Mouse (Mus musculus): ENCODE measurements around the gene Galnt6. TPM values are rescaled to one million over a fixed set of nuclear protein-coding genes. Genes with fewer than 3 reads are reported as not detected.

The Galnt6 gene
- polyA plus RNA-seq, 1 experiment from 2014 or later: 0.24 TPM

DNA sequence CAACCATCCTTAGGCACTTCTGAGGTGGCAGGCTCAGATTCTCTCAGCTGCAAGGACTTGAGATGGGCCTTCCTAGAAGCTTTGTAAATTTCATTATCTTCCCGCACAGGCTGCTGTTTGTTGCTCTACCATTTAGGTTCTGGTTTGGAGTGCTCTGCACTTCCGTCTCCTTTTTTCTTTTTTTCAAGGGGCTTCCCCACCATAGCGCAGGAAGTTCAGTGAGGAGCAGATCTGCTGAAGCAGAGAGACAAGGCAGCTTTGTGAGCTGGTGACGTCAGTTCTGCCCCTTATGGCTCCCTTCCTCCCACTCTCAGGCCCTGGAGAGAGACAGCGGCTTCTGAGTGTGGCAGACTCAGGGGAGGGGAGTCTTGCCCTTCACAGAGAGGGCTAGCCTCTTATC lies 3.4 kb upstream of the Galnt6 start:
- H3K4me3 ChIP-seq (ENCODE audit: low read depth, low read length): no peak overlapping the region
- no peak for ATAC-seq
- H3K4me2 ChIP-seq (ENCODE audit: low read length): no peak overlapping the region
- WGBS: 24% methylated on average over 5 of the region's 5 CpGs
- peaks cover 4% of the 10 kb centered on the region for H3K4me1 ChIP-seq (ENCODE audit: control insufficient read depth, insufficient read depth, low read length)
- H3K9ac ChIP-seq (ENCODE audit: low read depth, low read length): no peak overlapping the region
- H3K27me3 ChIP-seq (ENCODE audit: control insufficient read depth, insufficient read depth, low read depth, low read length): peaks cover 28% of the 10 kb centered on the region
- no peaks in the 10 kb centered on the region for H3K9me3 ChIP-seq (replicated peaks; ENCODE audit: control insufficient read depth, low read length, poor library complexity, severe bottlenecking)
- no peaks in the 10 kb centered on the region for H3K36me3 ChIP-seq (ENCODE audit: control insufficient read depth, insufficient read depth, low read length)
- H3K27ac ChIP-seq (ENCODE audit: low read length): no peak overlapping the region

DNA sequence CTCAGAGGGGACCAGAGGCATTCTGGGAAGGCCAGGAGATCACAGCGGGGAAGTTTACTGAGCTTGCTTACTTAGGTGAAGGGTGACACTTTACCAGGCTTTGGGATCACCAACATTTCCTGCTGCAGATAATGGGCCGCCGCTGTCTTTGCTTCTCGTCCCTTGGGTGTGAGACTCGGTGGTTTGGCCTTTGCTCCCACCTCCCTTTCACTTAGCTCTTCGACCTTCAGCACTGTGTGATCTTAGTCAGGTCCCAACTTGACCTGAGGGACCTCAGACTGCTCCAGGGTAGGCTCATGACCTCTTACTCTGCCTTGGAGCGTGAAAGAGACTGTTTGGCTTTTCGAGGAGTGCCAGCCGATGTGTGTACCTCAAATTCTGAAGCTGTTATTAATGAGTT lies 1.9 kb upstream of the Galnt6 start:
- Histone ChIP-seq H3K9ac (ENCODE audit: low read depth, low read length) (no peak overlapping the region), H3K4me1 (ENCODE audit: control insufficient read depth, insufficient read depth, low read length) (peaks cover 4% of the 10 kb centered on the region), H3K4me3 (ENCODE audit: low read depth, low read length) (no peak overlapping the region), H3K9me3 (replicated peaks; ENCODE audit: control insufficient read depth, low read length, poor library complexity, severe bottlenecking) (no peaks in the 10 kb centered on the region), H3K4me2 (ENCODE audit: low read length) (no peak overlapping the region), H3K27me3 (ENCODE audit: control insufficient read depth, insufficient read depth, low read depth, low read length) (peaks cover 29% of the 10 kb centered on the region), H3K36me3 (ENCODE audit: control insufficient read depth, insufficient read depth, low read length) (no peaks in the 10 kb centered on the region), H3K27ac (ENCODE audit: low read length) (no peak overlapping the region)
- no peak for ATAC-seq
- 59% methylated on average over 9 of the region's 9 CpGs for whole genome bisulfite sequencing

DNA sequence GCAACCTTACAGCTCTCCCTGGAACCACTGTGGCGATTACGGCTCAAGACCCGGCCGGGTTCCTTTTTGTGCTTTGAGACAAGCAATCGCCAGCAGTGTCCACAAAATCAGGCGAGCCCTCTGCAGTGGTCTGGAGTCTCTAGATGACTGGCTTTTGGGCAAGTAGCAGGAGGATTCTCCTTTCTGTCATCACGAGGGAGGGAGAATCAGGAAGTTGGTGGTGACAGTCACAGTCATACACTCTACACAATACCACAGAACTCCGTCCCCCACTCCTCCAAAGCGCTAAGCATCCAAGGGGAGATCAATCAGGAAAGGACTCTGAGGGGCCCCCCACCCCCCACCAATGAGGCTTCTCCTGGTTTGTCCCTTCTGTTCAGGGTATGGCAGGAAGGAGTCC lies 590 bp downstream of the Galnt6 start:
- Histone ChIP-seq H3K9ac (ENCODE audit: low read depth, low read length) (no peak overlapping the region), H3K4me3 (ENCODE audit: low read depth, low read length) (peak overlapping the region; percentile 33), H3K27me3 (ENCODE audit: control insufficient read depth, insufficient read depth, low read depth, low read length) (peaks cover 29% of the 10 kb centered on the region), H3K4me1 (ENCODE audit: control insufficient read depth, insufficient read depth, low read length) (peaks cover 4% of the 10 kb centered on the region), H3K27ac (ENCODE audit: low read length) (no peak overlapping the region), H3K36me3 (ENCODE audit: control insufficient read depth, insufficient read depth, low read length) (no peaks in the 10 kb centered on the region), H3K9me3 (replicated peaks; ENCODE audit: control insufficient read depth, low read length, poor library complexity, severe bottlenecking) (no peaks in the 10 kb centered on the region), H3K4me2 (ENCODE audit: low read length) (peak overlapping the region; percentile 47)
- no peak for ATAC-seq
- 26% methylated on average over 9 of the region's 9 CpGs for WGBS

- H3K27ac ChIP-seq (ENCODE audit: low read length): no peak overlapping the region
- no peaks in the 10 kb centered on the region for H3K36me3 ChIP-seq (ENCODE audit: control insufficient read depth, insufficient read depth, low read length)
- no peak overlapping the region for H3K4me3 ChIP-seq (ENCODE audit: low read depth, low read length)
- H3K4me1 ChIP-seq (ENCODE audit: control insufficient read depth, insufficient read depth, low read length): peaks cover 4% of the 10 kb centered on the region
- no peak overlapping the region for H3K9ac ChIP-seq (ENCODE audit: low read depth, low read length)
- H3K27me3 ChIP-seq (ENCODE audit: control insufficient read depth, insufficient read depth, low read depth, low read length): peaks cover 29% of the 10 kb centered on the region
- H3K4me2 ChIP-seq (ENCODE audit: low read length): no peak overlapping the region
- no peak for ATAC-seq
- H3K9me3 ChIP-seq (replicated peaks; ENCODE audit: control insufficient read depth, low read length, poor library complexity, severe bottlenecking): no peaks in the 10 kb centered on the region
- 90% methylated on average over 11 of the region's 11 CpGs for WGBS
Observed at GRCm38 (mm10) chr15:100727834-100728233, 1.3 kb downstream of the Galnt6 start.

DNA sequence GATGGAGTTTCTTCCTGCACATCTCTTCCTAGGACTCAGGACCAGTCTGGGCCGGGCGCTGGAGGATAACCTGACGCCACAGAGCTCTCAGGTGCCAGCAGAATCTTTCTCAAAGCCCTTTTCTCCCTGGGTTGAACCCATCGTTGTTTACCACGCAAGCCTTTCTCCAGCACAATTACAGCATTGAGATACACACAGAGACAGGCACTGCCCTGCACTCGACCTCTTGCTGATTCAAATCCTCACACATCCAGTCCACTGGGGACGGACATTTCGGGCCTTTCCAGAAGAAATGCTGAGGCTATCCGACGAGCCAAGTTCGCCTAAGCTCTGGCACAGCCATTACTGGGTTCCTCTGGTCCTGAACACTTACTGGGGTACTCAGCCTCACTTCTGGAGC lies 2.5 kb downstream of the Galnt6 start:
- no peak overlapping the region for H3K4me3 ChIP-seq (ENCODE audit: low read depth, low read length)
- peaks cover 4% of the 10 kb centered on the region for H3K4me1 ChIP-seq (ENCODE audit: control insufficient read depth, insufficient read depth, low read length)
- no peak for ATAC-seq
- H3K9ac ChIP-seq (ENCODE audit: low read depth, low read length): no peak overlapping the region
- WGBS: 86% methylated on average over 11 of the region's 11 CpGs
- H3K27ac ChIP-seq (ENCODE audit: low read length): no peak overlapping the region
- no peaks in the 10 kb centered on the region for H3K9me3 ChIP-seq (replicated peaks; ENCODE audit: control insufficient read depth, low read length, poor library complexity, severe bottlenecking)
- H3K27me3 ChIP-seq (ENCODE audit: control insufficient read depth, insufficient read depth, low read depth, low read length): peaks cover 29% of the 10 kb centered on the region
- H3K36me3 ChIP-seq (ENCODE audit: control insufficient read depth, insufficient read depth, low read length): no peaks in the 10 kb centered on the region
- H3K4me2 ChIP-seq (ENCODE audit: low read length): no peak overlapping the region

DNA sequence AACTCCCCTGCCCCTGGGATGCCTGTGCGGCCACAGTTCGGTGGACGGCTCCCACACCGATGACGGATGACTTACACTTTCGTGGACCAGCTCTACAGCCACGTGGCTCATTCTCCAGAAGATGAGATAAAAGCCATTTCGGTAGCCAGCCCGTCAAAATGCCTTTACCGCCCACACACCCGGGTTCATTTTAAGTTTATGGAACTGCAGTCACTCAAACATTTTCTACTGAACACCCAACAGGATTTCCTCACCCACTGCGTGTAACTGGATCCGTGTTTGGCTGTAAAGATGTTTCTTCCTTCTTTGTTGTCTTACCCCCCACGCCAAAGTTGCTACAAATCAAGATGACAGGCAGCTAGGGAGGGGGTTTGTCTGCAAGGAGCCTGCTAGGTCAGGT lies 5.7 kb downstream of the Galnt6 start:
- ATAC-seq: no peak
- Histone ChIP-seq H3K27me3 (ENCODE audit: control insufficient read depth, insufficient read depth, low read depth, low read length) (peaks cover 10% of the 10 kb centered on the region), H3K9ac (ENCODE audit: low read depth, low read length) (no peak overlapping the region), H3K9me3 (replicated peaks; ENCODE audit: control insufficient read depth, low read length, poor library complexity, severe bottlenecking) (no peaks in the 10 kb centered on the region), H3K4me2 (ENCODE audit: low read length) (no peak overlapping the region), H3K36me3 (ENCODE audit: control insufficient read depth, insufficient read depth, low read length) (no peaks in the 10 kb centered on the region), H3K4me1 (ENCODE audit: control insufficient read depth, insufficient read depth, low read length) (no peaks in the 10 kb centered on the region; the same call in 1 of the 2 replicates), H3K4me3 (ENCODE audit: low read depth, low read length) (no peak overlapping the region), H3K27ac (ENCODE audit: low read length) (no peak overlapping the region)
- WGBS: 82% methylated on average over 14 of the region's 14 CpGs

- ATAC-seq: no peak
- H3K4me2 ChIP-seq (ENCODE audit: low read length): no peak overlapping the region
- peaks cover under 1% of the 10 kb centered on the region for H3K27me3 ChIP-seq (ENCODE audit: control insufficient read depth, insufficient read depth, low read depth, low read length)
- H3K9me3 ChIP-seq (replicated peaks; ENCODE audit: control insufficient read depth, low read length, poor library complexity, severe bottlenecking): no peaks in the 10 kb centered on the region
- no peaks in the 10 kb centered on the region for H3K4me1 ChIP-seq (ENCODE audit: control insufficient read depth, insufficient read depth, low read length)
- H3K9ac ChIP-seq (ENCODE audit: low read depth, low read length): no peak overlapping the region
- 75% methylated on average over 6 of the region's 6 CpGs for WGBS
- no peak overlapping the region for H3K4me3 ChIP-seq (ENCODE audit: low read depth, low read length)
- no peak overlapping the region for H3K27ac ChIP-seq (ENCODE audit: low read length)
- H3K36me3 ChIP-seq (ENCODE audit: control insufficient read depth, insufficient read depth, low read length): no peaks in the 10 kb centered on the region
Observed at GRCm38 (mm10) chr15:100722564-100722963, 6.6 kb downstream of the Galnt6 start.

- Histone ChIP-seq H3K4me2 (ENCODE audit: low read length) (no peak overlapping the region), H3K27me3 (ENCODE audit: control insufficient read depth, insufficient read depth, low read depth, low read length) (no peaks in the 10 kb centered on the region), H3K27ac (ENCODE audit: low read length) (no peak overlapping the region), H3K4me3 (ENCODE audit: low read depth, low read length) (no peak overlapping the region), H3K4me1 (ENCODE audit: control insufficient read depth, insufficient read depth, low read length) (no peaks in the 10 kb centered on the region), H3K9me3 (replicated peaks; ENCODE audit: control insufficient read depth, low read length, poor library complexity, severe bottlenecking) (no peaks in the 10 kb centered on the region), H3K9ac (ENCODE audit: low read depth, low read length) (no peak overlapping the region), H3K36me3 (ENCODE audit: control insufficient read depth, insufficient read depth, low read length) (no peaks in the 10 kb centered on the region)
- no peak for ATAC-seq
- 63% methylated on average over 4 of the region's 4 CpGs for WGBS
Observed at GRCm38 (mm10) chr15:100722026-100722425, 7.2 kb downstream of the Galnt6 start.

DNA sequence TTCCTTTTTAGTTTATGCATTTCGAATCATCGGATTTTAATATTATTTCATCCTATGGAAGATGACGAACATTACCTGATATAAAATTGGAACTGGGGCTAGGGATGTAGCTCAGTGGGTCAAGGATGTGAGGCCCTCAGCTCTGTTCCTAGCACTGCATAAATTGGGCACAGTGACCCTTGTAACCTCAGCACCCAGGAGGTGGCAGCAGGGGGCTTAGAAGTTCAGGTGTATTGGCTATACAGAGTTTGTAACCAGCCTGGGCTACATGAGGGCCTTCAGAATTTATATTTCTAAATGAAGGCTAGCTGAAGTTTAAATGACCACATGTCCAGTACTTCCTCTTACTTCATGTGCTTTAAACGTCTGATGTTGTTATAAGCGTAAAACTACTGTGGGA lies 7.7 kb downstream of the Galnt6 start:
- H3K36me3 ChIP-seq (ENCODE audit: control insufficient read depth, insufficient read depth, low read length): no peaks in the 10 kb centered on the region
- H3K27ac ChIP-seq (ENCODE audit: low read length): no peak overlapping the region
- no peaks in the 10 kb centered on the region for H3K27me3 ChIP-seq (ENCODE audit: control insufficient read depth, insufficient read depth, low read depth, low read length)
- H3K9ac ChIP-seq (ENCODE audit: low read depth, low read length): no peak overlapping the region
- 88% methylated on average over 5 of the region's 5 CpGs for WGBS
- H3K4me2 ChIP-seq (ENCODE audit: low read length): no peak overlapping the region
- ATAC-seq: no peak
- H3K4me3 ChIP-seq (ENCODE audit: low read depth, low read length): no peak overlapping the region
- no peaks in the 10 kb centered on the region for H3K9me3 ChIP-seq (replicated peaks; ENCODE audit: control insufficient read depth, low read length, poor library complexity, severe bottlenecking)
- no peaks in the 10 kb centered on the region for H3K4me1 ChIP-seq (ENCODE audit: control insufficient read depth, insufficient read depth, low read length)

DNA sequence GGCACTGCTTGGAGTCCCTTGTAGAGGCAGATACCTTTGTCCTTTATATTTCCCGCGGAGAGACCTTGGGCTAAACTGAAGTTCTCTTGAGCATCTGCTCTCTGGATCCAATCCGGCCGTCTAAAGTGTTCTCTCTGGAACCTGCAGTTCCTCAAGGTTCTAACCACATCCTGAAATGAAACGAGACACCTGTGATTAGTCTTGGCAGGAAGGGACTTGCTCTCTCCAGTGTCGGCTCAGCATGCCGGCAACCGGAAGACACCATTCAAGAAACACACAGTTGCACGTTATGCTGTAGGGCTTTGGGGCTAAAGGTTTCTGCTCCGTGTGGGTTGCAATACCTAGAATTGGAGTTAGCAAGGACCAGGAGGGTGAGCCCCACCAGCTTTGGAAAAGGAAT lies 9.1 kb downstream of the Galnt6 start:
- no peaks in the 10 kb centered on the region for H3K36me3 ChIP-seq (ENCODE audit: control insufficient read depth, insufficient read depth, low read length)
- no peaks in the 10 kb centered on the region for H3K27me3 ChIP-seq (ENCODE audit: control insufficient read depth, insufficient read depth, low read depth, low read length)
- no peaks in the 10 kb centered on the region for H3K9me3 ChIP-seq (replicated peaks; ENCODE audit: control insufficient read depth, low read length, poor library complexity, severe bottlenecking)
- no peak overlapping the region for H3K4me3 ChIP-seq (ENCODE audit: low read depth, low read length)
- H3K9ac ChIP-seq (ENCODE audit: low read depth, low read length): no peak overlapping the region
- H3K4me2 ChIP-seq (ENCODE audit: low read length): no peak overlapping the region
- no peaks in the 10 kb centered on the region for H3K4me1 ChIP-seq (ENCODE audit: control insufficient read depth, insufficient read depth, low read length)
- H3K27ac ChIP-seq (ENCODE audit: low read length): no peak overlapping the region
- ATAC-seq: no peak
- WGBS: 89% methylated on average over 10 of the region's 10 CpGs

All from midbrain, embryonic 16.5 days (tissue).